Mouse (Mus musculus) heart, postnatal 0 days (tissue): ENCODE data around the gene Bbx.

Source experiments
- CTCF ChIP-seq: IDR thresholded peaks from 2 replicates; pipeline ENCODE4 v1.5.1; 2016; ENCODE audit warnings: antibody characterized with exemption, control low read depth, low read depth
- EP300 ChIP-seq: IDR thresholded peaks from 2 replicates; pipeline ENCODE4 v1.6.1; 2016; ENCODE audit warnings: antibody characterized with exemption, low read depth

GRCm38 (mm10) chr16:50481341-50481740 lies 49.2 kb upstream of the Bbx start:
- TF ChIP-seq EP300 (no peak), CTCF (no peak)
